Mouse (Mus musculus): ENCODE data around the gene Gm6034. TPM values are rescaled to one million over a fixed set of nuclear protein-coding genes. Genes with fewer than 3 reads are reported as not detected.
"Not testable (repeated sequence)": the region's sequence is repeated elsewhere in the genome, so short reads cannot be mapped to it uniquely, and the experiment has no call there.

The Gm6034 gene
- not detected for total RNA-seq (2021)
- long read RNA-seq = 0 reads

DNA sequence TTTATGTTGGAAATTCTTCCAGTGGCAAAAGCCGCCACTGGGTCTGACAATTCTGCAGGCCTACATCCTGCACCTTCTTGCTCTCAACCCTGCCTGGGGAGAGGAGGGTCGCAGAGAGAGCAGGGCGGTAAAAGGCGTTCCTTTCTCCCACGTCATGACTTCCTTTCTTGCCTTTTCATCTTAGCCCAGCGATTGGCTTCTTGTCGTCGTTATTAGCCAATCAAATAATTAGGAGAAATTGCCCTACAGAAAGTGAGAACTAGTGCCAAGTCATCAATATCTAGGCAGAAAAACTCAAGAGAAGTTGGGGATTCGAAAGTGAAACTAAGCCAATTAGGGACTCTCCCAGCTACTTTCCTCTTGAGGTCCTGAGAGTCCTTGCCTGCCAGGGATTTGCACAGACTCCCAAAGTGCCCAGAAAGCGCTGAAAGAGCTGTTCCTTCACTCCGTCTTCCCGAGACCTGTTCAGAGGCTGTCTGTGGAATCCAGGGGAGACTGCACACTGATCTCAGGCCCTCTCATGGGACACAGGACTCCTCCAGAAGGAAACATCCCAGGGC, at the start of gene Gm6034, which contains the start of gene H2-T22:
Gene Gm6034, plus strand, starts transcription at position 352 of the 560 bp plus-strand sequence.
Gene H2-T22, minus strand, starts transcription at position 138 of the 560 bp plus-strand sequence.
- peak; percentile 41 to 63 for DNase-seq (ENCODE audit: low spot score in 2 of 2)

DNA sequence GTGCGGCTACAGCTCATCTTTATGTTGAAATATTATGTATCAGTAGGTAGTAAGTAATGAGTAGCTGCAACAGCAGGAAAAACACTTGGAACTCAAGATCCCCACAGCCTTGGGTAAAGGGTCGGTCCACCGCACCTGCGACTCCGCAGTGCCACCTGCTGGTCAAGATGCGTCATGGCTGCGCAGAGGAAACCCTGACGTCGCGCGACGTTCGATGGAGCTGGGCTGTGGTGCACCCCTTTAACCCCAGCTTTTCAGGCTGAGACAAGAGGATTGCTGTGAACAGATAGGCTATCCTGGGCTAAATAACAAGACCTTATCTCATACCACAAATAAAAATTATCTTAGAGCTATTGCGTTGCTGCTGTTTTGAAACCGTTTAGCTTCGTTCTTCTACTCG, 49.1 kb upstream of the Gm6034 start:
- DNase-seq (ENCODE audit: low spot score in 2 of 2) = peak; percentile 81 to 82

DNA sequence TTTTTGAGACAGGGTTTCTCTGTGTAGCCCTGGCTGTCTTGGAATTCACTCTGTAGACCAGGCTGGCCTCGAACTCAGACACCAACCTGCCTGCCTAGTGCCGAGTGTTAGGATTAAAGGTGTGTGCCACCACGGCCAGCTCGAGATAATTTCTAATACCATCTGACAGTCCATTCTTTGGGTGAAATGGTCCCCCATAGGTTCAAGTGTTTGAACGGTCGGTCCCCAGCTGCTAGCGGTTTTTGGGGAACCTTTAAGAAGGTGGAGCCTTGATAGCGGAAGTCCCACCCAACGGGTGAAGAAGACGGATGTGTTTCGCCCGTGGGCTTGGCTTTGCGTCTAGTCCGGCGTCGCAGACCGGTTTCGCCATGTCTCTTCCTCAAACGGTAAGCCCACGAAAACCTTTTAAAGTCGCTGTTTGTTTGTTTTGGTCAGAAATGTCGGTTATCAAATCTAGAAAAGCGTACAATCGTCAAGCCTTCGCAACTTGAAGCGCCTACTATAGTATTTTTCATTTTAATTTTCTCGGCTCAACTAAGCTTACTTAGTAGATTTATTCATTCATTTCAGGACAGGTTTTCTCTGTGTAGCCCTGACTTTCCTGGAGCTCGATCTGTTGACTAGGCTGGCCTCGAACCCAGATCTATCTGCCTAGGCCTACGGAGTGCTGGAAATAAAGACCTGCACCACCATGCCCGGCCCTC, 48.4 kb upstream of the Gm6034 start:
- peak; percentile 74 to 80 for DNase-seq (ENCODE audit: low spot score in 2 of 2)

DNA sequence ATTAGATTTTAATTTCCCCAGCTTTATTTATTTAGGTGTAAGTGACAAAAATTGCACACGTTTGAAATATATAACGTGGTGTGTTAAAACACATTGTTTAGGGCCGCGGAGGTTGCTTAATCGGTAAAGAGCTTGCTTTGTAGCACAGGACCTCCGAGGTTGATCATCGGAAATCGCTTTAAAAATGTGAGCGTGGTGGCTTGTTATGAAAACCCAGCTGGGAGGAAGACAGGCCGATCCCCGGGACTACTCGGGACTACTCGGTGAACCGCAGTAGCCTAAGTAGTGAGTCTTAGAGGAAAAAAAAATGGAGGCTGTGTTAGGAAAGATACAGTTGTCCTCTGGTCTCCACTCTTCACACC, 47.9 kb upstream of the Gm6034 start:
- DNase-seq (ENCODE audit: low spot score in 2 of 2) = no peak

DNA sequence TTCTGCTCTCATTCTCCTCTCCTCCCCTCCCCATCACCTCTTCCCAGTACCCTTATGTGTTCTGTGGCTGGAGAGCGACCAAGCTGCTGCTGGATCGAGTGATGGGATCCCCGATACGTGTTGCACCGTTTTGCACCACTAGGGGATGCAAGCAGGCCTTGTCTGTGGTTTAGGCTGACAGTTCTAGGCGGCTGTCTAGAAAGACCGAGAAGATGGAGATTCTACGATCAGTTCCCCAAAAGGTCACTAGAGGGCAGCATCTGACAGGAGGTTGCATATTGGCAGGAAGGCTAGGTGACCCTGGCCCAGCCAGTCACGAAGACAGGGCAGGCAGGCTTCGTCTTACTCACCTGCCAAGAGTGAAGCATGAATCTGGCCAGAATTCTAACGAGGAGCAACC, 45.8 kb upstream of the Gm6034 start:
- DNase-seq (ENCODE audit: low spot score in 2 of 2) = peak; percentile 98

DNA sequence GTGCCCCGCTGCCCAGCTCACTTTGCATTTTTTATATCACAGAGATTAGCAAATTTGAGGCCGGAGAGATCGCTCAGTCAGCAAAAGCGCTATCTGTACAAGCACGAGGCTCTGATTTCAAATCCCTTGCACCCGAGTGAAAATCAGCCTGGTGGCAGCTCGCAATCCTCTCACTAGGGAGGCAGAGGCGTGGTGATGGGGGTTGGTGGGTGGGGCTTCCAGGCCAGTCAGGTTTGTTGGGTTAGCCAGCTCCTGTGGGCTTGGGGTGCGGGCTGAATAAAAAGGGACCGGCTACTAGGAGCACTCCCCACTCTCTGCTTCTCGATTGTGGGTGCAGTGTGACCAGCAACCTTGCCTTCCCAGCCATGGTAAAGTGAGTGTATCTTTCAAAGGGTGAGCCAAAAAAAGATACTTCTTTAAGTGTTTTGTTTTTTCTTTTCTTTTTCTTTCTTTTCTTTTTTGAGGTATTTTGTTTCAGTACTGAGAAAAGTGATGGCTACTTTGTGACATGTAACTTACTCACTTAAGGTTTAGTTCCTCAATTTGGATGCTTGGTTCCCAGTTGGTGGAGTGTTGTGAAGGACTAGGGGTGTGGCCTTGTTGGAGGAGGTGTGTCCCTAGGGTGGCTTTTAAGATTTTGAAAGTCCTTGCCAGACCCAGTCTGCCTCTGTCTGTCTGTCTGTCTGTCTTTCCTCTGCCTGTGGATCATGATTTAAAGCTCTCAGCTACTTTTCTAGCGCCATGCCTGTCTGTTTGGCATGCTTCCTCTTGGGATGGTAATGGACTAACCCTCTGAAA, 44.8 kb upstream of the Gm6034 start:
- no peak for DNase-seq (ENCODE audit: low spot score in 2 of 2)

DNA sequence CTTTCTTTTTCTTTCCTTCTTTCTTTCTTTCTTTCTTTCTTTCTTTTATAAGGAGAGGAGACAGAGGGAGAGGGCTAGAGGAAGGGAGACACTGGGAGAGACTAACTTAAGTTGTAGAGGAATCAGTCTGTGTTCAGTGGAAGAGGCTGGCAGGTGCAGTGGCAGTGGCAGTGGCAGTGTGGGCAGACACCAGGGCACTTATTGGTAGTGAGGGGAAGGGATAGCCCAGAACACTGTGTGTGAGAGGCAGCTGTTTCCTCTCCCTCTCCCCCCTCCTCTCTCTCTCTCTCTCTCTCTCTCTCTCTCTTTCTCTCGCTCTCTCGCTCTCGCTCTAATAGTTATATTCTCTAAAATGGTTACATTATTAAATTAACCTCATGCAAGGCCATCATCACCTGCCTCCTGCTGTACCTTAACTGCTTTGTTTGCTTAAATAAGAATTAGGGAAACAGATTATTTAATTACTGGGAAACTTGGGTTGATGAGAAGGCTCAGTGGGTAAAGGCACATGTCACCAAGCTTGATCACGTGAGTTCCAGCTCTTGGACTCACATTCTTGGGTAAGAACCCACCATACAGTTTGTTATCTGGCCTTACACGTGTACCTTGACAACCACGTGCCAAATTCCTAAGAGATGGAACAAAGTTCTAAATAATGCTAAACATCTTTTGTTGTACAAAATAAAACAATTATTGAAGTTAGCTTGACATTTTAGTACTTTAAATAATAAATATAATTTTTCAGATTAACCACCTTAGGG, 44.0 kb upstream of the Gm6034 start:
- DNase-seq (ENCODE audit: low spot score in 2 of 2) = no peak

DNA sequence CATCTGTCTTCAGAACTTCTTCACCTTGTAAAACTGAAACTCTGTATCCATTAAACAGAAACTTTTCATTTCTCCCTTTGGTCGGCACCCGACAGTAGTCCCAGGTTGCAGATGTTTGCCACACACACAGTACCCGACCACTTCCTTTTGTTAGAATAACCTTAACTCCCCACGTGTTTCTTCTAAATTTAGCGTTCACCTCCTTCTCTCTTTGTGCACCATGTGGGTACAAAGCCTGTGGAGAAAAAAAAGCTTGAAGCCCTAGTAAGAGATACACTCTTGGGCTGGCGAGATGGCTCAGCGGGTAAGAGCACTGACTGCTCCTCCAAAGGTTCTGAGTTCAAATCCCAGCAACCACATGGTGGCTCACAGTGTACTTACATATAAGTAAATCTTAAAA, 43.4 kb upstream of the Gm6034 start:
- no peak for DNase-seq (ENCODE audit: low spot score in 2 of 2)

DNA sequence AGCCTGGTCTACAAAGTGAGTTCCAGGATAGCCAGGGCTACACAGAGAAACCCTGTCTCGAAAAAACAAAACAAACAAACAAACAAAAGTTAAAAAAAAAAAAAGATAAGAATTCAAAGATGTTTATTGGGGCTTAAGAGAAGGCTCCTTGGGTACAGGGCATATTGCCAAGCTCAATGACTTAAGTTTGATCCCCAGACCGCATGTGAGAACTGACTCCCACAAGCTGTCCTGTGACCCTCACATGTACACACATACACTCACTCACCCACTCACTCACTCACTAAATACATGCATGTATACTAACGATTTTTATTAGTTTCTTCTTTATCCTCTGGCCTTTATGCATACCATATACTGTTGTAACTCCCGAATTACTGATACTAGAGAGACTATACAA, 42.4 kb upstream of the Gm6034 start:
- no peak for DNase-seq (ENCODE audit: low spot score in 2 of 2)

DNA sequence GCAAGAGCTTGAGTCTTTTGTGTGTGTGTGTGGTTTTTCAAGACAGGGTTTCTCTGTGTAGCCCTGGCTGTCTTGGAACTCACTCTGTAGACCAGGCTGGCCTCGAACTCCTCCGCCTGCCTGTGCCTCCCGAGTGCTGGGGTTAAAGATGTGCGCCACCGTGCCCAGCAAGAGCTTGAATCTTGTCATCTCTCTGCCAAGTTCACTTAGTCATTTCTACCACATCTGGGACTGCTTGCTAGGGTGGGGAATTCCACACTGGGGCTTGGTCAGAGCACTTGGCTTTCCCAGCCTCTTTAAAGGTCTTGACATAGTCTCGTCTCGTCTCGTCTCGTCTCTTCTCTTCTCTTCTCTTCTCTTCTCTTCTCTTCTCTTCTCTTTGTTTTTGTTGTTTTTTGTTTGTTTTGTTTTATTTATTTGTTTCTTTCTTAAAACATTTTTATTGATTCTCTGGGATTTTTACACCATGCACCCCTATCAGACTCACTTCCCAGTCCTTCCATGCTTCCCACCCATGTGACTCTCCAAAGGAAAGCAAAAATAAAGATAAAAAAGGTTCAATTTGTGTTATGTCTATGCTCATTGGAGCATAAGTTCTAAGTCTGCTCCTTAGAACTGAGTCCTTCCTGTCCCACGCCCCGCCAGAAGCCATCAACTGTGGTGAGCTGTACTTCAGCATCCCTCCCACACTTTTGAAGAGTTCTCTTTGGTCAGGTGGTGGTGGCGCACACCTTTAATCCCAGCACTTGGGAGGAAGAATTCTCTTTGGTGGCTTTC, 41.5 kb upstream of the Gm6034 start:
- no peak for DNase-seq (ENCODE audit: low spot score in 2 of 2)

DNA sequence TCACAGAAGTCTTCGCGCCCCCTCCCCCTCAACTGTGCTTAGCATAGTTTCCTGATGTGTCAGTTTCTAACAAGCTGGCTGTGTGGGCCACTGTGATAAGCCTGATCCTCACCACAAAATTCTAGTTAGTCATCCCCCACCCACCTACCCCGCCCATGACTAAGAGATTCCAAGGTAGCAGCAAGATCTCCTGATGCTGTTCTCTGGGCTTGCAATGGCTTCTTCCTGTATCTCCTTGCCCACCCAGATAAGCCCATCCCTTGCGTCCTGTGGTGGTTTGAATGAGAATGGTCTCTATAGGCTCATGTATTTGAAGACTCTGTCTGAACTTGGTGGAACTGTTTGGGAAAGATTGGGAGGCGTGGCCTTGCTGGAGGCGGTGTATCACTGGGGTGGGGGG, 40.8 kb upstream of the Gm6034 start:
- DNase-seq (ENCODE audit: low spot score in 2 of 2) = no peak

DNA sequence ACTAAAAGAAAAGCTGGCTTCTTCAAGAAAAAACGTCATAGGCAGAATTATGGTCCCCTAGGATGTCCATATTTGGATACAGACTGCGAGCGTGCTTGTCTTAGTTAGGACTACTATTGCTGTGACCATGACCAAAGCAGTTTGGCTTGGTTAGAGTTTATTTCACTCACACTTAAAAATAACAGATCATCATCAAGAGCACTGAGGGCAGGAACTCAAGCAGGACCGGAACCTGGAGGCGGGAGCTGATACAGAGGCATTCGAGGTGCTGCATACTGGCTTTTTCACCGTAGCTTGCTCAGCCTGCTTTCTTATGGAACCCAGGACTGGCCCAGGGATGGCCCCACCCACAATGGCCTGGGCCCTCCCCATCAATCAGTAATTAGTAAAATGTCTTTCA, 39.4 kb upstream of the Gm6034 start:
- no peak for DNase-seq (ENCODE audit: low spot score in 2 of 2)

DNA sequence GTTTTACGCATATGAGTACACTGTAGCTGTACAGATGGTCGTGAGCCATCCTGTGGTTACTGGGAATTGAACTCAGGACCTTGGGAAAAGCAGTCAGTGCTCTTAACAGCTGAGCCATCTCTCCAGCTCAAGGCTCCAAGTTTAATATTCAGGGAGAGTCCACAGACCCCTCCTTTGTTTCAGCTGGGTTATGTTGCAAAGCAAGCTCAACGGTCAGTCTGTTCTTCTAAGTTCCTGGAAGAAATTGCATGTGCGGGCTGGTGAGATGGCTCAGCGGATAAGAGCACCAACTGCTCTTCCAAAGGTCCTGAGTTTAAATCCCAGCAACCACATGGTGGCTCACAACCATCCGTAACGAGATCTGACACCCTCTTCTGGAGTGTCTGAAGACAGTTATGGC, 38.4 kb upstream of the Gm6034 start:
- not testable (repeated sequence) for DNase-seq (ENCODE audit: low spot score in 2 of 2)

DNA sequence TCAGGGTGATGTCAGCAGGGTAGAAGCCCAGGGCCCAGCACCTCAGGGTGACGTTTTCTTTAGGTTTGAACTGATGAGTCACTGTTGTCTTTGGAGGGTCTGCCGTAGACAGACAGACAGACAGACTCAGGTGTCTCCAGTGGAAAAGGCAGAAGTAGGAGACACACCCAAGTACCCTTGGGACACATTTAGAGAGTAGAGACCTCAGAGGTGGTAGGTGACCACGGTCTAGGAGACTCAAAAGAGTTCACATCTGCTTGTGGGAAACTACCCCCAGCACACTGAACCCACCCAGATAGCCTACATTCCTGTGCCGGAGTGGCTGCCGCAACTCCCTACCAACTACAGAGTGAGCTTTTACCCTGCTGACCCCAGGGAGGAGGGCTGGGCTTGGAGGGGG, 27.8 kb upstream of the Gm6034 start:
- DNase-seq (ENCODE audit: low spot score in 2 of 2) = no peak

DNA sequence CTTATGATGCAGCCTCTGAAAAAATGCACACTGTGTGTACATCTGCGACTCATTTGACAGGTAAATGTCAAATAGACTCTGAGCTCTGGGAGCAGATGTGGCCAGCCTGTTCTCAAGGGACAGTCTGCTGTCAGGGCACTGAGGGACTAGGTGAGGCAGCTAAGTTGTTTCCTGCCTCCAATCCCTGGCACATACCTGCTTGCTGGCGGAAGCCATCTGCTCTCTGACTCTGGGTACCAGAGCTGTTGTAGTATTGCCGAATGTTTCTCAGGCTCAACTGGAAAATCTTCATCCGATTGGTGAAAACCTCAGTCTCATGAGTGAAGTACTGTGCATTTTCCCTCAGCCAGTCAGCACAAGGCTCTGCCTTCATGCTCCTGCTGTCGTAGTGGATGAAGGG, 25.7 kb upstream of the Gm6034 start:
- no peak for DNase-seq (ENCODE audit: low spot score in 2 of 2)

DNA sequence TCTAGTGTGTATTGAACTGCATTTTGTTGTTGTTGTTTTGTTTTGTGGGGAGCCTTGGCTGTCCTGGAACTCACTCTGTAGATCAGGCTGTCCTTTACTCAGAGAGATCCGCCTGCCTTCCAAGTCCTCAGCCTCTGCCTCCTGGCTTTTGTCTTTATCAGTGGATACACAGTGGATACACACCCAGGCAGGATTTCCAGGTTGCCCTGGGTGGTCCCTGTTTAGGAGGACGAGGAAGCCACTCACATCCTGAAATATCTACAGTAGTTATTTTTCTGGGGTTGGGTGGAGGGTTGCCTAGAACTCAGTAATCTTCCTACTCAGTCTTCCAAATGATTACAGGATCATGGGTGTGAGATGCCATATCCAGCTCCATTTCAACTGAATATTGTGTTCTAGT, 23.8 kb upstream of the Gm6034 start:
- DNase-seq (ENCODE audit: low spot score in 2 of 2) = no peak

DNA sequence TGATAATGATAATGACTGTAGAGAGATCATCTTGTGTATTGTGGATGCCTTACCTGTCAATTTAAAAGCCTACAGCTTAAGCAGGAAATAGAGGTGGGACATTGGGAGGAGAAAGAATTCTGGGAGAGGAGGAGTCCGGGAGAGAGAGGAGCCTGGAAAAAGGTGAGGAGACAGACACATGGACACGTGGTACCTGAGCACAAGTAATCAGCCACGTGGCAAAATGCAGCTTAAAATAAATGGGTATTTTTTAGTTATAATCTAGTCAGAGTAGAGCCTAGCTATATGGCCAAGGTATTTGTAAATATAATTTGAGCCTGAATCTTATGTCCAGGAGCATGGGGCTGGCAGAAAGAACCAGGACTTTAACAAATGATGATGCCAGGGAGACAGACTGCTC, 23.2 kb upstream of the Gm6034 start:
- no peak for DNase-seq (ENCODE audit: low spot score in 2 of 2)

DNA sequence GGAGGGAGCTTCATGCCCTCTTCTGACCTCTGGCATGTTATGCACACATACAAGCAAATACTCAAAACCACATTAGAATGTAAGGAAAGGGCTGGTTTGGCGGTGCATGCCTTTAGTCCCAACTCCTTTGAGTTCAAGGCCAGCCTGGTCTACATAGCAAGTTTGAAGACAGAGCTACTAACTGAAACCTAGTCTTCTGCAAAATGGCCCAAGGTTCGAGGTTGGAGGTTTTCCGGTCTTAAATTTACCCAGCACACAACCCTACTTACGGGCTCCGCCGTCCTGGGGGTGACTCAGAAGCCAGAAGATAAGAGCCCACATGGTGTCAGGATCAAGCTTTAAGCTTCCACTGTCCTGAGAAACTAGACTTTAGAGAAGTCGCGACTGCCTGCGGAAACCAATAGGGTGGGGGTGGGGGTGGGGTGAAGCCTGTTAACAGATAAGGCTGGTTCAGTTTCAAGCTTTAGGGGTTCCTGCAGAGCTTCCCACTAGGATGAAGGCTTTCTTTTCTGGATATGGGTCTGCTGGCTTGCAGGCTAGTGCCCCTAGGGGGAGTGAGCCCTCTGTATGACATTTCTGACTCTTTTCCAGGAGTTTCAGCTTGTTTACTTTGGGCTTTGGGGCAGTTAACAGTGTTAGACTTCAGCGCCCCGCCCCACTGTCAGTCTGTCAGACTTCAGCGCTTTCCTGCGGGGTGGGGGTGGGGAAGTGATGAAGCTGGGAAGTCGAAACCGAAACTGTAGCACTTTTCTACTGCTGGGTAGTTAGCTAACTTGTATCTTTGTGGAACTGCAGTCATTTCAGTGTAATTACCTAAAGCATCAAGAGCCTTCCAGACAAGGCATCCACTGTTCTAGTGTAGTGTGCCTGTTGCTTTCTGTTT, 22.3 kb upstream of the Gm6034 start, which contains the start of gene H2-T24:
Gene H2-T24, minus strand, starts transcription at position 370 of the 883 bp plus-strand sequence.
- peak; percentile 41 to 47 for DNase-seq (ENCODE audit: low spot score in 2 of 2)

DNA sequence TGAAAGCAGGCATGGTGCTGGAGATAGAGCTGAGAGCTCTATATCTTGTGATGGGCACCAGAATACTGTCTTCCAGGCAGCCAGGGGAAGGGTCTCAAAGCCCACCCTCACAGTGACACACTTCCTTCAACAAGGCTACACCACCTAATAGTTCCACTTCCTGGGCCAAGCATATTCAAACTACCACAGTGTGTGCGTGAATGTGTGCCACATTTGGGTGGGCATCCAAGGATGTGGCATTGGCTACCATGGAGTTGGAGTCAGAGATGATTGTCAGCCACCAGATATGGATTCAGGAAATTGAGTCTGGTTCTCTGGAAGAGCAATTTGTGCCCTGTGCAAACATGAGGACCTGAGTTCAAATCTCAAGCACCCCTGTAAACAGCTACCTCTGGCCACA, 21.5 kb upstream of the Gm6034 start:
- DNase-seq (ENCODE audit: low spot score in 2 of 2) = no peak

DNA sequence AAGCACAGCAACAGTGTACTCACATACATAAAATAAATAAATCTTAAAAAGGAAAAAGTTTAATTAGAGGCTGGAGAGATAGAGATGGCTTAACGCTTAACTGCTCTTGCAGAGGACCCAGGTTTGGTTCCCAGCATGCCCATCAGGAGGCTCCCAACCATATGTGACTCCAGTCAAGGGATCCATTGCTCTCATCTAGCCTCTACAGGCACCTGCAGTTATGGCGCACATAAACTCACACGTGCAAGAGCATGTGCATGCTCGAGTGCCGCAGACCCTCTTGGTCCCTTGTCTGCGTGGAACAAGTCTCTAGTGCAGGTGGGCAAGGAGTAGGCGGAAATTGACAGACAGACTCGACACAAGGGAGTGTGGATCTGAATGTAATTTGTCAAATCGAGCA, 20.7 kb upstream of the Gm6034 start:
- no peak for DNase-seq (ENCODE audit: low spot score in 2 of 2)

All from layer of hippocampus, postnatal 10 days (tissue).